Mouse (Mus musculus) T-helper 1 cell (primary cell): ENCODE results near the gene Atf6b.

ENCODE experiments used
- in situ Hi-C: fragments of 300-600 bp; cut with MboI, MseI; formaldehyde crosslinking; loops from one replicate; pipeline ENCODE4 v1.15.1; 2025; ENCODE audit warnings: high pct_unique_total_duplicates

The Atf6b gene

GRCm38 (mm10) chr17:34644608-34645007 lies 2.3 kb upstream of the Atf6b start, which contains the start of gene Fkbpl:
Fkbpl (plus strand) TSS chr17:34644764.
- in situ Hi-C loops, result loop anchor here (25.0 kb wide), 1 partner anchor 468 kb away; the partner anchor contains the start of genes Csnk2b, Gpank1, Ly6g5b and Ly6g5c

- in situ Hi-C loops, result loop anchor here (25.0 kb wide), 1 partner anchor 467 kb away; the partner anchor contains the start of genes Csnk2b, Gpank1, Ly6g5b and Ly6g5c
Observed at GRCm38 (mm10) chr17:34645256-34645829, 1.6 kb upstream of the Atf6b start.

GRCm38 (mm10) chr17:34645831-34646511 lies 975 bp upstream of the Atf6b start:
- in situ Hi-C loops, result loop anchor here (25.0 kb wide), 1 partner anchor 466 kb away; the partner anchor contains the start of genes Csnk2b, Gpank1, Ly6g5b and Ly6g5c

GRCm38 (mm10) chr17:34648141-34648890 lies 1.4 kb downstream of the Atf6b start:
- in situ Hi-C loops, result loop anchor here (25.0 kb wide), 1 partner anchor 464 kb away; the partner anchor contains the start of genes Csnk2b, Gpank1, Ly6g5b and Ly6g5c

GRCm38 (mm10) chr17:34649106-34649864 lies 2.3 kb downstream of the Atf6b start:
- in situ Hi-C loops, result loop anchor here (25.0 kb wide), 1 partner anchor 463 kb away; the partner anchor contains the start of genes Csnk2b, Gpank1, Ly6g5b and Ly6g5c

GRCm38 (mm10) chr17:34650781-34651180 lies 3.8 kb downstream of the Atf6b start:
- in situ Hi-C loops, result no loop called here

GRCm38 (mm10) chr17:34651507-34652221 lies 4.7 kb downstream of the Atf6b start:
- in situ Hi-C loops, result no loop called here

GRCm38 (mm10) chr17:34652546-34652945 lies 5.6 kb downstream of the Atf6b start:
- in situ Hi-C loops, result no loop called here

GRCm38 (mm10) chr17:34652985-34653384 lies 6.0 kb downstream of the Atf6b start:
- in situ Hi-C loops, result no loop called here

GRCm38 (mm10) chr17:34653746-34654285 lies 6.9 kb downstream of the Atf6b start:
- in situ Hi-C loops, result no loop called here

GRCm38 (mm10) chr17:34654392-34654791 lies 7.4 kb downstream of the Atf6b start:
- in situ Hi-C loops, result no loop called here

- in situ Hi-C loops, result no loop called here
Observed at GRCm38 (mm10) chr17:34655160-34655559, 8.2 kb downstream of the Atf6b start.

GRCm38 (mm10) chr17:34655581-34655991 lies 8.6 kb downstream of the Atf6b start:
- in situ Hi-C loops, result no loop called here

- in situ Hi-C loops, result no loop called here
Observed at GRCm38 (mm10) chr17:34656666-34657065, 9.7 kb downstream of the Atf6b start.

- in situ Hi-C loops, result no loop called here
Observed at GRCm38 (mm10) chr17:34657271-34657670, 10.3 kb downstream of the Atf6b start.

GRCm38 (mm10) chr17:34658145-34658544 lies 11.2 kb downstream of the Atf6b start:
- in situ Hi-C loops, result no loop called here

- in situ Hi-C loops, result no loop called here
Observed at GRCm38 (mm10) chr17:34658591-34658990, 11.6 kb downstream of the Atf6b start.

- in situ Hi-C loops, result no loop called here
Observed at GRCm38 (mm10) chr17:34659181-34659896, 12.4 kb downstream of the Atf6b start.

GRCm38 (mm10) chr17:34659897-34660214 lies 12.9 kb downstream of the Atf6b start:
- in situ Hi-C loops, result no loop called here
